Mouse (Mus musculus) olfactory bulb, adult 2 months (tissue): ENCODE data around the gene Bglap2.

ENCODE experiments used
- CTCF ChIP-seq: fragments of 200-500 bp; IDR thresholded peaks from 2 replicates; pipeline ENCODE4 v1.5.1; 2012; ENCODE audit warnings: low read depth, mild to moderate bottlenecking, low read length, moderate library complexity; ENCODE audit not compliant: insufficient read depth
- POLR2A ChIP-seq: fragments of 200-500 bp; IDR thresholded peaks from 2 replicates; pipeline ENCODE4 v1.6.1; 2012; ENCODE audit warnings: mild to moderate bottlenecking, low read depth, low read length, moderate library complexity; ENCODE audit not compliant: insufficient read depth

GRCm38 (mm10) chr3:88331282-88331681 is 47.2 kb downstream of the Bglap2 start:
- TF ChIP-seq CTCF (no peak), POLR2A (no peak)
